Mouse (Mus musculus) yolk sac, embryonic 10.5 days (tissue): ENCODE data around the gene St3gal3.
A peak's percentile ranks its signal among the peaks of the same experiment; 100 is the strongest.

Experiments
- DNase-seq: peaks from one replicate; pipeline ENCODE4 v3.0.0-alpha.2; 2017; ENCODE audit warnings: low spot score

The St3gal3 gene

GRCm38 (mm10) chr4:117894601-117895000, 240.1 kb downstream of the St3gal3 start:
- DNase-seq, result no peak

GRCm38 (mm10) chr4:117893376-117893775, 241.3 kb downstream of the St3gal3 start:
- peak; percentile 27 for DNase-seq

GRCm38 (mm10) chr4:117891738-117892161, 243.0 kb downstream of the St3gal3 start, which contains the start of gene Dph2:
Gene Dph2 (minus strand): TSS chr4:117892032.
- DNase-seq, result peak; percentile 81

GRCm38 (mm10) chr4:117890750-117891149, 244.0 kb downstream of the St3gal3 start:
- DNase-seq, result no peak

GRCm38 (mm10) chr4:117890031-117890430, 244.7 kb downstream of the St3gal3 start:
- DNase-seq, result no peak

GRCm38 (mm10) chr4:117889471-117889870, 245.2 kb downstream of the St3gal3 start:
- no peak for DNase-seq

GRCm38 (mm10) chr4:117887920-117888319, 246.8 kb downstream of the St3gal3 start:
- DNase-seq, result no peak

- peak; percentile 93 for DNase-seq
Measured at GRCm38 (mm10) chr4:117887133-117887532, 247.6 kb downstream of the St3gal3 start, which contains the start of gene Atp6v0b. Gene Atp6v0b (minus strand): TSS chr4:117887333.

GRCm38 (mm10) chr4:117886644-117887043, 248.1 kb downstream of the St3gal3 start:
- no peak for DNase-seq

- DNase-seq, result no peak
Measured at GRCm38 (mm10) chr4:117885994-117886393, 248.7 kb downstream of the St3gal3 start.

- DNase-seq, result no peak
Measured at GRCm38 (mm10) chr4:117885093-117885492, 249.6 kb downstream of the St3gal3 start.

- no peak for DNase-seq
Measured at GRCm38 (mm10) chr4:117884146-117884545, 250.6 kb downstream of the St3gal3 start.

GRCm38 (mm10) chr4:117882701-117883691, 251.7 kb downstream of the St3gal3 start, which contains the start of gene B4galt2:
Gene B4galt2 (minus strand): TSS chr4:117883487.
- DNase-seq, result peak; percentile 67
